Mouse (Mus musculus): Measurements from ENCODE around the gene Sim2.
A peak's percentile ranks its signal among the peaks of the same experiment; 100 is the strongest.

Sim2 gene

DNA sequence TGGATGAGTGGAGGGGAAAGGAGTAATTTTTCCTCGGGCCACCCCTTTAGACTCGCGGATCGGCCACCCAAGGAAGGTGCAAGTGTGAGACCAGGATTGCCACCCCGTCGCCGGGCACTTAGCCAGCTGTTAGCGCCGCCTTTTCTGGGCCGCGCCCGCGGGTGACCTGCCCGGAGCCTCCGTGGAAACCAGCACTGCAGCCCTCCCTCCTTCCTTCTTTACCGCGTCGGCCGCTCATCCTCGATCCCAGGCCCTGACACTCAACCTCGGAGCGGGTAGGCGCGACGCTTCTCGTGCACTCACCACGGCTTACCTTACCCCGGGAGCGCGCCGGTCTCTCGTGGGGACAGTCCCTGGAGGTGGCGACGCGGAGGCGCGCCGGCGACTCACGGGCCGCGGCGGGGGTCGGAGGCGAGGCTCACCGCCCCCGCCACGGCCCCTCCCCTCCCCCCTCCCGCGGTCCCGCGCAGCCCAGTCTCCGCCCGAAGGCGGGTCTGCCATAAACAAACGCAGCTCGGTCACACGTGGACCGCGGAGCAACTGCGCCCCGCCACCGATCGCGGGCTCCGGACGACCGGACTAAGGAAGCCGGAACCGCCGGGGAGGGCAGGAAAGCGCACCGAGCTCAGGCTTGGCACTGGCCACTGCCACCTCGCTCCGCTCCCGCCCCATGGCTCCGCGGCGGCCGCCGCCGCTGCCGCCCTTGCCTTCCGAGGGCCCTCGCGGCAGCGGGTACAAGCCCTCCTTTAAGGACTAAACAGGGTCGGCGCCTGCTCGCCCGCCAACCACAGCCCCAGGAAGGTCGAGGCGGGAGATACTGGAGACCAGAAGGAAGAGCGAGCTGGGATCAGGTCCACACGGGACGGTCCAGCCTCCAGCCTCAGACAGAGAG, at the start of gene Sim2:
Gene Sim2 (plus strand): TSS at position 221 of the 892 bp plus-strand sequence.
- no peak for DNase-seq (ENCODE audit: low spot score)

DNA sequence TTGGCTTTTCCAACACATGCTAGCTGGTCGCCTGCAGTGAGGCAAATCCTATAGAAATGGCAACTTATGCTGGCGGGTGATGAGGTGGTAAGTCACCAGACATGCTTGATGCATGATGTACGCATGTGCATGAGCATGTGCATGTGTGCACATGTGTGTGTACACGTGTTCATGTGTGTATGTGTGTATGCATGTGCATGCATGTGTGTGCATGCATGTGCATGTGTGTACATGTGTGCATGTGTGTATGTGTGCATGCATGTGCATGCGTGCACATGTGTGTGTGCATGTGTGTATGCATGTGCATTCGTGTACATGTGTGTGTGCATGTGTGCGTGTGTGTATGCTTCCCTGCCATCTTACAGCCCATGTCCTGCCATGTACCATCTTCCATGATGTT, 47.5 kb upstream of the Sim2 start:
- no peak for DNase-seq (ENCODE audit: low spot score)

DNA sequence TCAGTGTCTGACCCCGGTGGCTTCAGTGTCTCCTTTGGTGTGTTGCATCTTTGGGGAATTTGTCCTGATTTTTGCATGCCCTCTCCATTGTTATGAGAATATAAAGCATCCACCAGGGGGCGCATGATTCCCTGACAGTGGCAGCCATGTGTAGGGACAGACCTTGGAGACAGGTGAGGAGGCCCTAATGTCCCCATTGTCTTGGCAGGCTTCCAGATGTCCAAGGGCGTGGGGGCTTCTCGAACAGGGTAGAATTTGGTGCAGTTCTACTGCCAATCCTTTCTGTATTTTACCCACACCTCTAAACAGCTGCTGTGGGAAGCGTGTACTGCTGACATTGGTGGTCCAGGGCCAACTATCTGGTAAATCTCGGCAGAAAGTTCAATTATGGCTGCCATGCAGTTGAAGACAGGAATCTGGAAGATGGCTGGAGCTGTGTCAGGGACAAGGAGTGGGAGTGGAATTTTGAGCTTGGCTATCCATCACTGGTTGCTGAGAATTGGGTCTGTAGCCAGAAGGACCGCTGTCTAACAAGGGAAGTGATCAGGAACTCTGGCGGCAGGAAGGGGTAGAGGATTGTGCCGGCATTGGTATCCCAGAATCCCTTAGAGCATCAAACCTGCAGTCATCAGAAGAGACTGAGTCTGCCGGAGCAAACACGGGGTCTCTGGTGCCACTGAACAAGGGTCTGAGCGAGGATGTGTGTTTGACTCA, 46.3 kb upstream of the Sim2 start:
- peak; percentile 43 for DNase-seq (ENCODE audit: low spot score)

DNA sequence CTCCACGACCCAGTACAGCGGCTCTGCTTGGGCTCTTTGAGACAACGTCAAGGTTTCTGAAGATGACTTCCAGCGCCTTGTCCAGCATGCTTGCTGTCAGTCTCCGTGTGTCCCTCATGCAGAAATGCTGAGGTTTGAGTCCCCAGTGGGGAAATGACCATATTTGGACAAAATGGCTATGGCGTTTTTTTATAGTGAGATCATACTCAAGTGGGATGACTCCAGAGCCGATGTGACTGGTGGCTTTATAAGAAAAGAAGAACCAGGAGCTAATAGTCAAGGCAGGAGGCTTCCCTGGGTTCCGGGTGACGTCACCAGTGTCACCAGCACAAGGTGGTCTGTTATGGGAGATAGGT, 45.8 kb upstream of the Sim2 start:
- DNase-seq (ENCODE audit: low spot score), result no peak

DNA sequence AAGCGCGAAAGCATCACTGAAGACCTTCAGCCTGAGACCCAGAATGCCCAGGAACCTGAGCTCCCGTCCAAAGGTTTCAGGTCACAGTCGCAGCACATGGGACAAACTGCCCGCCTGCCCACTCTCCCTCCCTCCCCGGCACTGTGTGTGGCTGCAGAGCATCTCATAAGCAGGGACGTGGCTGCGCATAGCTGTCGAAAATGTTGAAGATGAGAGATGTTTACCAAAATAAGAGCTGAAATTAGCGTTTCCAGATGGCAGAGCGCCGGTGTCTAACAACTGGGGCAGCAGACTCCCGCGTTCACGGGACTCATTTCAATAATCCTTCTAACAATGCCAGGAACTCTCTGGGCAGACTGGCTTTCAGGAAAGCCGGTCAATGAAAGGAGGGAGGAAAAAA, 44.2 kb upstream of the Sim2 start:
- DNase-seq (ENCODE audit: low spot score), result no peak

DNA sequence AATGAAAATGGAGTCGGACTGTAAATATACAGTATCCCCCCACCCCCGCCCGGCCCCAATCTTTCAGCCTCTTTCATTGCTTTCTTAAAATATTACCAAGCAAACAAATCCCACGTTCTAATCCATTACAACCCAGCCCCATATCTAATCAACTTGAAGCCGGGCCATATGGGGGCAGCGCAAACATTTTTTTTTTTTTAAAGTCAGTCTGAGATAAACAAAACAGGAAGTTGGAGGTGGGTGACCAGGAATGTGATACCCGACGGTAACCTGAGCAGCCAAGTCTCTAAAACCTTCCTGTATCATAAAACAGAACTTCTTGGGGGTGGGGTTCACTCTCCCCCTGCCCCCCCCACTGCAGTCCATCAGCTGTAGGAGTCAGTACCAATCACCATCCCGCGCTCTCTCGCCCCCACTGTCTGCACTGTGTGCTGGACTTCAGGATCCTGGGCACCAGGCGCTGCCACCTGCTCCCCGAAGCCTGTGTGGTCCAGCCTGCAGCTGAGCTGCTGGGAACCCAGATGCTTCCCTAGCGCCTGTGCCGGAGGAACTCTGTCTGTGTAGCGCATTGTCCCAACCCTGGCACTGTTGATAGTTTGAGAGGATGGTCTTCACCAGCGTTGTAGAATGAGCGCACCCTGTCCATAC, 43.5 kb upstream of the Sim2 start:
- DNase-seq (ENCODE audit: low spot score), result no peak

DNA sequence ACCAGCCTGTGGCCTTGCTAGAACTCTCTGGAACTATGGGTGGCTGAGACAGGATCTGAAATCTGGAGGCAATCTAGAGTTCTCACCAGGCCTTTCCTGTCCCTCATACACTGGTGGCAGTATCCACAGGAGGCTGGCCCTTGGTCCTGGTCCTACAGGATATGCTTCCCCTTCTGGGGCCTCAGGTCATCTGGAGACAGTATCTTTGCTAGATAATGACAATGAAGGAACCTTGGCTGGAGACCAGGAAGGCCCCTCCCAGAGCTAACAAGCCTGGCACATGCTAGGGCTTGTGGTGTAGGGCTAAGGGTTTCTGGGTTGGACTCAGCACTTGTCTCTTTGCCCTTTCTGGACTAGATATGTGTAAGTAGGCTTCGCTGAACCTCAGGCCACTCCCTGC, 40.9 kb upstream of the Sim2 start:
- DNase-seq (ENCODE audit: low spot score), result no peak

DNA sequence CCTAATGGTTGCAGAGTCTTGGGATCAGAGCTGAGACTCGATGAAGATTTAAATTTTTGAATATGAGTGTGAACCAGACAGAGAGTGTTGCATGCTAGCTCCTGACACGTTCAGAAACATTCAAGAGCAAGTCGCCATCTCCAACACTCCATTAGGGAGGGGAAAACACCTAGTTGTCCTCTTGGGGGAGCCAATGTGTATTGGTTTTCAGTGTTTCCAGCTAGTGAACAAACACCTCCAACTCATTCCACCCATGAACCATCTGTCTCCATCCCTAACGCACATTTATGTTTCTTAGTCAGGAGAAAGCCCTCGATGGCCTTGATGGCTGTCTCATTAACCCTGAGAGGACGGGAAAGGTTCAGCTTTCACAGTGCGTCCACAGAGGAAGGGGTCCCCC, 39.7 kb upstream of the Sim2 start:
- no peak for DNase-seq (ENCODE audit: low spot score)

DNA sequence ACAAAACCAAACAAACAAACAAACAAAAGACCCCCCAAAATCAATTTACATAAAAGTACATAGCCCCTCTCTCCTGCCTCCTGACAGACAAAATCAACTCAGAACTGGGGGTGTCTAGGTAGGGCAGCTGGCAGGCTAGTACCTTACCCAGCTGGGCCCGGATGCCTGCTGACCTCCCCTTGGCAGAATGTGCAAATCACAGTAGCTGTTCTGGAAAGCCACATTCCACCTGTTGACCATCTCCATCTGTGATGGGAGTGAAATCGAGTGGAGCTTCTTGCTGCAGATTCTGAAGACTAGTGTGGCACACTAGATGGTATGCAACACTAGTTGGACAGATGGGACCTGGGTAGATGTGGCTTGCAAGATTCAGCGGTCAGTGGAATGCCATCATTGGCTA, 34.4 kb upstream of the Sim2 start:
- no peak for DNase-seq (ENCODE audit: low spot score)

DNA sequence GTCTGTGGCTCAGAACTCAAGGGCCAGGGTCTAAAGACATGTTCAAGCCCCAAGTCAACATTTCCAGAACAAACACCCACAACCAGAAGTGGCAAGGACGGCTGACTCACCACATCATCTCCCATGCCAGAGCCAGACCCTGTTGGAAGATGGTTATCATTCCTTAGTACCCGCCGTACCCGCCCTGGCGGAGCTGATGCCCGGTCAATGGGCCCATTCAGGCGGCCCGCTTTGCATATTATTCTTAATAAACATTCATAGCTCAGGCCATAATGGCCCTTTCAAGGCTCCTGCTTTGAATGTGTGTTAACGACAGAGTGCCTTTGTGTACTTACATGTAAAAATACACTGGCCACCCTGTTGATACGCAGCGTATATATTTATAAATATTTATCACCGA, 29.6 kb upstream of the Sim2 start:
- no peak for DNase-seq (ENCODE audit: low spot score)

DNA sequence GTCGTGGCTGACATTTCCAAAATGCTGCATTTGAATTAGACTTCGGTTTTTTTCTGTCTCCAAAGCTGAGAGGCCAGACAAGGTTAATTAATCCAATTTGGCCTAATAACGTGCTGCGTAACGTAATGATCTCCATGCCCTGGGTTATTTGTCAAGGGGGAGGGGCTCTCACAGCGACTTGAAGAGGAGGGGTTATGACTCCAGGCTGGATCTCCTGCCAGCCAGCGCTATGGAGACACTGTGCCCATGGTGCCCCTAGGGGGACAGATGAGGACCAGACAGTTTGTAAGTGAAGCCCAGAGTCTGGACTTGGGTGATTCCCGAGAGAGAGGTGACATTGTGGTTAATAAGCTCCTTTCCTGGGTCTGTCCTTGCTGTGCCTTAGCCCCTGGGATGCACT, 29.2 kb upstream of the Sim2 start:
- no peak for DNase-seq (ENCODE audit: low spot score)

DNA sequence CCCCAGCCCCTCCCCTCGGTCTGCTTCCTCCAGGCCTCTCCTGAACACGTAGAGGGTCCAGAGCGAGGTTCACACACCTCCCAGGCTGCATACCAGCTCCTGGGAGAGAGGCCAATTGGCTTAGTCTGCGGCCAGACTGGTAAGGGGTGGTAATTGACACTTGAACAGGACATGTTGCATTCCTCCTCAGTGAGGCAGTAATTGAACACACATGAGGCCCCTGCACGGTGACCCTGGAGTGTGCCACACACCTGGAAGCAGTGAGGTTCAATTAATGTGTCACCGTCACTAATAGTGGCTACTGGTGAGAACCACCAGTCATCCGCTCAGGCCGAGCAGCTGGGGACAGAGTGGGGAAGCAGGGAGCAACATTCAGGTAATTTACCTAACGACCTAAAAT, 24.9 kb upstream of the Sim2 start:
- no peak for DNase-seq (ENCODE audit: low spot score)

DNA sequence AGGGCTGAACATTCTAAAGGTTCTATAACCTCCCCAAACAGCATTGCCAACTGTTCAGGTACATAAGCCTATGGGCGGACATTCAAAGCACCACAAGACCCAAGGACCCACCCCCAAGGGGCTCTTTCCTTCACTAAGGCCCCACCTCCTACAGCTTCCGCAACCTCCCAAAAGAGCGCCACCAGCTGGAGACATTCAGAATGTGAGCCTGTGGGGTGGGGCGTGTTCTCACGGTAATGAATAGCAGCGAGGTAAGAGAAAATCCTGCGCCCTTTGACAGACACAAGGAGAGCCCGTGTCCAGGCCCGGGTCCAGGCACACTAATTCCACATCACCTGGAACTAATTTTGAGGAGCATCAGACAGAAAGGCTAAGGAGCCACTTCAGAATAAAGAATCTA, 20.5 kb upstream of the Sim2 start:
- no peak for DNase-seq (ENCODE audit: low spot score)

DNA sequence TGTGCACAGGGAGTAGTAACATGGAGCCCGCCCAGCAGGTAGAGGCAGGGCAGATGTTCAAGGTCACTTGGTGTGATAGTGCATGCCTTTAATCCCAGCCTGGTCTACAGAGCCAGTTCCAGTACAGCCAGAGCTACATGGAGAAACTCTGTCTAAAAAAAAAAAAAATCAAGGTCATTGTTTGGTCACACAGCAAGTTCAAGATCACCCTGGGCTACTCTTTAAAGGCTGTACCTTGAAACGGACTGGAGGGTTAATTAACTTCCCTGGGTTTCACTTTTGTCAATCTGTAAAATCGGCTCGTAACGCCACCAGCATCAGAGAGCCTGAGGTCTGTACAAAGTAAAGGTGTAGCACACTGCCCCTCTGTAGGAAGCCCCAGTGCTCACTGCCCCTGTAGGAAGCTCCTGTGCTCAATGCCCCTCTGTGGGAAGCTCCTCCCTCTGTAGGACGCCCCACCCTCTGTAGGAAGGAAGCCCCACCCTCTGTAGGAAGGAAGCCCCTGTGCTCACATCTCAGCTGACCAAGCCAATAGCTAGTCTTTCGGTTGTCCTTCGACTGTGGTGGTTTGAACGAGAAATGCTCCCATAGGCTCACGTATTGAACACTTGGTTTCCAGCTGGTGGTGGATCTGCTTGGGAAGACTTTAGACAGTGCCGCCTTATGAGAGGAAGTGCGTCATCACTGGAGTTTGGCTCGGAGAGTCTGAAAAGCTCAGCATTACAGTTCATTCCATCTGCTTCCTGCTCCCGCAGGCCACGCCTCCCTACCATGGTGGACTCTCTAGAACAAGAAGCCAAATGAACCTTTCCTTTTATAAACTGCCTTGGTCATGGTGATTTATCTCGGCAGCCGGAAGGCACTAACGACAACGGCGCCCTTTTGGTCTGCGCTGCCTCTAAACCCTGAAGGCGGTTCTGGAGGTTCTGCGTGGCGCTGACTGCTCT, 18.7 kb upstream of the Sim2 start:
- DNase-seq (ENCODE audit: low spot score), result no peak

DNA sequence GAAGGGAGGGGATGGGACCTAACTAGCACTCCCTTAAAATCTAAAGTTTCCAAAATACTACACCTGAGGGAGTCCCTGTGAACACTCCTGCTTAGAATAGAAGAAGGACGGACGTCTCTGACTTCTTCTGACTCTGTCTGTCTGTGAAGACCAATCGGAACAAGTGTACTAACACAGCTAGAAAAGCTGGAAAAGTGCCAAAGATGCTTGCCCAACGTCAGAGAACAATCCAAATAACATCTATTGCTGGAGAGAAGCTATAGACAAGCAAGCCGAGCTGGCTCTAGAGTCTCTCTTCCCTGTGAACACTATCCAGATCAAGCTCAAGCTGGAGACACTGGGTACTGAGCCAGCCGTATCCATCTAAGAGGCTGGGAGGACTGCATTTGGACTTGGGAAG, 18.0 kb upstream of the Sim2 start:
- no peak for DNase-seq (ENCODE audit: low spot score)

DNA sequence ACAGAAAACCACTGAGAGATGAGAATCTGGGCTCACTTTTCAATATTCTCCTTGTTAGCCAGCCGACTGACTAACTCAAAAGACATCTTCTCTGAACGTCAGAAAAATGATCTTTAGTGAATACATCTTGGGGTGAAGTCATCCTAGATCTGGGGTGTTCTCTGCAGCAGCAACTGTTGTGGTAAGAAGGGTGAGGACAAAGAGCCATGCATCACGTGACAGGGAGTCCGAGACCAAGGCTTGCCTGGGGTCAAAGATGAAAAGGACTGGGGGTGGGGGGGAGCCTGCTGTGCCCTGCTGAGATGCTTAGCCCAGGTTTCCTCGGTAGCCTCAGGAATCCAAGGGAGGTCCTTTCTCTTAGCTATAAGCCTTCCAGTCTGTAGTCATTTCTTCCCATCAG, 17.5 kb upstream of the Sim2 start:
- no peak for DNase-seq (ENCODE audit: low spot score)

DNA sequence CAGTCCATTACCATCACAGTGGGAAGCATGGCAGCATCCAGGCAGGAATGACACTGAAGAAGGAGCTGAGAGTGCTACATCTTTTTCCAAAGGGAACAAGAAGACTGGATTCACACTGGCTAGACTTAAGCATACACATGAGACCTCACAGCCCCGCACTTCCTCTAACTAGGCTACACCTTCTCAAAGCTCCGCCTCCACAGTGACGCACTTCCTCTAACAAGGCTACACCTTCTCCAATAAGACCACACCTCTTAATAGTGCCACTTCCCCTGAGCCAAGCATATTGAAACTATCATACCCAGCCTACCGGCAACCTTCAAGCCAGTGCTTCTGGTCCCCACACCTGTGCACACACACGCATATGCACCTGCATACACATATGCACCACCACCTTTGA, 15.7 kb upstream of the Sim2 start:
- DNase-seq (ENCODE audit: low spot score), result no peak

DNA sequence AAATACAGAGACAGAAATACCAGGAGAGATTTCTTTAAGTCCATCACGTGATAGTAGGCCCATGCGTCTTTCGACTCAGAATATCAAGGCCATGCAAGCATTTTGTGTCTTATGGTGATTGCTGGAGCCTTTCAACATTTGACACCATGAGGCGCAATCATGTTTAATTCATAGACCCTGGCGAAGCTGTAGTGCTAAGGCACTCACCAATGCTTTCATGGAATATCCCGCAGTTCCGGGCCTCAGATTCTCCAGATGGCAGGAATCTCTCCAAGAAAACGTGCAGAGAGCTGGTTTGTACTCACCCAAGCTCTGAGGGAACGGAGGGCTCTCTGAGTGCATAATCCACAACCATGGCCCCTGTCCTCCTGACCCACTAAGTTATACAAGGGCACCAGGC, 13.8 kb upstream of the Sim2 start:
- no peak for DNase-seq (ENCODE audit: low spot score)

DNA sequence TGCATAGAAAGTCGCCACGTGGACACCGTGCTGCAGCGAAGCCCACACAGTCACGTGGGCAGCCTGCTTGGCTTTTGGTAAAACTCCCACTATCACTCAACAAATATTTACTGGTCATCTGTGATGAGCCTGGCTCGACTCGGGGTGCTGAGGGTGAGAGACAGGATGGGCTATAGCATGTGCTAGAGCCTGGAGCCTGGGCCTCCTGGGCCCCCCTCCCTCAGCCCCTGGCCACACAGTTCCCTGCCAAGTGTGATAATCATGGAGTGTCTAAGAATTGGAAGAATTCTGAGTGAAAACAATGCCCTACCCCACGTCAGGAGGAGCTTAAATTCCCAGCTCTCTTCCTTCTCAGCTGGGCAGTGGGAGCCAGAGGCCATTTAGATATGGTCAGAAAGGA, 13.3 kb upstream of the Sim2 start:
- no peak for DNase-seq (ENCODE audit: low spot score)

DNA sequence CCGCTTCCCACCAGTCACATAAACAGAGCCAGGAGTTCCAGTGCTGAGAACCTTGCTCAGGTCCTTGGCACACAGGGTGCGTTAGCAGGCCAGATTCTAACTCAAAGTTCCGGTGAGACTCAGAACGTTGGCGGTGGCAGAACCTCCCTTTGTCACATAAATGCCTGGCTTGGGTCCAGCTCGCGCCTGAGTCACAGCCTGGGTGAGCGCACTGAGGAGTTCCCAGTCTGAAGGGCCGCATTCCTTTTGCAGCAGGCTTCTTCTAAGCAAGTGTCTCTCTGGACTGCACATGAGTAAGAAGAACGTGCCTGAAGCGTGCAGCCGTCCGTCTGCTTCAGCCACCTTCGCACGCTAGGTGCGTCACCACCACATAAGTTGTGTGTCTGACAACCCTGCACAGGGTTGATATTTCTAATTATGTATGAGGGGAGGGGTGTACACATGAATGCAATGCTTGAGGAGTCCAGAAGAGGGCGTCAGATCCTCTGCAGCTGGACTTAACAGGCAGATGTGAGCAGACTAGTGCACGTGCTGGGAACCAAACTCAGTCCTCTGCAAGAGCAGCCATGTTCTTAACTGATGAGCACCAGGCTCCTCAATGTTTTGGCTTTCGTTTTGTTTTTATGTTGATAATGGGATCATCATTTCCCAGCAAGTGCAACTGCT, 9.2 kb upstream of the Sim2 start:
- no peak for DNase-seq (ENCODE audit: low spot score)

DNA sequence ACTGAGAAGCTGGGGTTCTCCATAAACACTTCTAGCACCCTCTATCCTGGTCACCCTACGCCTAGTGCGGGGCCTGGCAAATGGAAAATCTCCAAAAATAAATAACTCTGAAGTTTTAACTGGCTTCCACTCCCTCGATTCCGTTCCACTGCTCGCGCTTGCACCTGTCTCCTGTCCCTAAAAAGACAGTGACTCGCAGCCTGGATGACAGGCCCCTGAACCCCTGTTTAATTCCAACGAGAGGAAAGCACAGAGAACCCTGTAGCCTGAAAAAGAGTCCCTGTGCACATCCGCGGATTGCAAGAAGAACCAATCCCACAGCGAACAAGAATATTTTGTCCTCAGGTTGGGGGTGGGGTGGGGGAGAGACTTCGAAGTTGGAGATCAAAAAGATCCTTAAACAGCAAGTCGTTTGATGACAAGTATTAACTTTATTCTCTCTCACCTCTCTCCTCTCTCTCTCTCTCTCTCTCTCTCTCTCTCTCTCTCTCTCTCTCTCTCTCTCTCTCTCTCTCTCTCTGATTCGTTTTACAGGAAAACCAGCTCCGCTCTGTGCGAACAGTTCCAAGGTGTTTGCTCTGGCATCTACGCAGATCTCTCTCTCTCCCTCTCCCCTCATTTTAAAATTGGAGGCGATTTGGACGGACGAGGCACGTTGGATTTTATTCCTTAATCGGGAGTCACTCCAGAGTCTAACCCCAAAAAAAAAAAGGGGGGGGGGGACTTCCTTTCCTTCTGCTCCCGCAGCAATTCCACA, 6.2 kb upstream of the Sim2 start:
- no peak for DNase-seq (ENCODE audit: low spot score)

All from c-Kit-positive CD71-positive TER-119-positive erythroid progenitor cells, embryonic 14.5 days (primary cell).